Mouse (Mus musculus) megakaryocyte, adult 5-6 weeks (primary cell): Measurements from ENCODE around the gene Gm16429. TPM values are rescaled to one million over a fixed set of nuclear protein-coding genes. Genes with fewer than 3 reads are reported as not detected.
"Not testable (repeated sequence)": the region's sequence is repeated elsewhere in the genome, so short reads cannot be mapped to it uniquely, and the experiment has no call there.

Experiments used
- ATAC-seq: 2 replicates; pipeline ENCODE4 v1.8.0; 2016; ENCODE audit warnings: mild to moderate bottlenecking, inconsistent platforms; ENCODE audit not compliant: poor library complexity, severe bottlenecking
- total RNA-seq, 2 experiments: library from RNA; stranded (forward) in 1 of 2; stranded (reverse) in 1 of 2; fragments of 153-499, 151-499 nt in 1 of 2; fragments of 221-1000, 200-1000 nt in 1 of 2; gene quantifications; 2 replicates each; pipeline versions ENCODE4 v1.2.3 to v1.2.4; 2015 to 2017

Gm16429 gene
- total RNA-seq (2015): not detected in 2 replicates
- not detected in 2 replicates for total RNA-seq (2017)

DNA sequence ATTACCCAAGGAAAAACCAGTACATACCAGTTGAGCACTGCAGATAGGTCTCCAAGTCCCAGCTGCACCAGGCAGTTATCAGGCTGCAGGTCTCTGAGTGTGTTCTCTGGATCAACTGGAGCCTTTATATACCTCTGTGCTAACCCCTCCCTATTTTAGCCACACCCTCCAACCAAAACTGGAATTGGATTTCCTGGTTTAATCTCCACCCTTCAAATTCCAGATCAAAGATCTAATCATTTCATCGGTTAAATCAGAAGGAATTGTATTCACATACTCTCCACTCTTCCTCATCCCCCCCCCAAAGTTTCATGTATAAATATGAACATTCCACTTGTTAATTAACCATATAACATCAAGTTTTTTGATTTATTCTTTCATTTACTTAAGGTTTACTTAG, at the start of gene Gm16429:
Gm16429 (minus strand) TSS at position 101 of the 400 bp plus-strand sequence.
- not testable (repeated sequence) for ATAC-seq

Other genes with a start within 250 kb of the Gm16429 start
- not detected in 2 replicates for gene Gm7792, start 85.3 kb downstream of the Gm16429 start, total RNA-seq (2015)
- gene Gm7792, start 85.3 kb downstream of the Gm16429 start, total RNA-seq (2017): not detected in 2 replicates
- not detected in 2 replicates for gene BC061212, start 141.5 kb upstream of the Gm16429 start, total RNA-seq (2015)
- not detected in 2 replicates for gene BC061212, start 141.5 kb upstream of the Gm16429 start, total RNA-seq (2017)
- gene Gm6351, start 147.3 kb upstream of the Gm16429 start, total RNA-seq (2015): not detected in 2 replicates
- gene Gm6351, start 147.3 kb upstream of the Gm16429 start, total RNA-seq (2017): not detected in 2 replicates